Mouse (Mus musculus): ENCODE measurements around the gene Scn2a.
A peak's percentile ranks its signal among the peaks of the same experiment; 100 is the strongest.
"Not testable (repeated sequence)": the region's sequence is repeated elsewhere in the genome, so short reads cannot be mapped to it uniquely, and the experiment has no call there.

Scn2a gene

DNA sequence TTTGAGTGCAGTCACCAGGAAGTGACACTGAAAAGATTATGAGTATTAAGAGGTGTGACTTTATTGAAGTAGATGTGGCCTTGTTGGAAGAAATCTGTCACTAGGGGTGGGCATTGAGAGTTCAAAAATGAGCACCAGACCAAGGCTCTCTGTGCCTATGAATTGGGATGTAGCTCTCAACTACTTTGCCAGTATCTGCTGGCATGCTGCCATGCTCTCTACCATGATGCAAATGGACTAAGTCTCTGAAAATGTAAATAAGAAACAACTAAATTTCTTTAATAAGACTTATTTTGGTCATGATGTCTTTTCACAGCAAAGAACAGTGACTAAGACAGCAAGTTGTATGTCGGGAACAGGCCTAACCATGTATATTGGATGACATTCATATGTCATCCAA, 79.7 kb downstream of the Scn2a start:
- DNase-seq (ENCODE audit: low spot score in 2 of 2): no peak

DNA sequence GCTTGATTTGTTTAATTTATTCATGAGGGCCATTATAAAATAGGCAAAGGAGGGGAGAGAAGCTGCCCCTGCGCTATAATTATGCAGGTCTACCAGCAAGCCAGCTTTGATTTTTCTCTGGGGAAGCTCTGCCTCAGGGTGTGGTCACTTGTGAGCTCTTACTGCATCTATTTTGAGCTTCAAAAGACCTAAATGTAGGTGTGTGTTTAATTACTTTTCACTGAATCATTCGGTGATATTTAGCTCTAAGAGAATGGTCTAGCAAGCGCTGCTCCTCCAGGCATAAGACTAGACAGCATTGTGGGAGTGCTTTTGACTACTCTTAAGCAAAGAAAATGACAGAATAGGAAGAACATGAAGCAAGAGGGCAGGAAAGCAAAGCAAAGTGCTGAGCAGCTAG, 80.6 kb downstream of the Scn2a start:
- no peak for DNase-seq (ENCODE audit: low spot score in 2 of 2)

DNA sequence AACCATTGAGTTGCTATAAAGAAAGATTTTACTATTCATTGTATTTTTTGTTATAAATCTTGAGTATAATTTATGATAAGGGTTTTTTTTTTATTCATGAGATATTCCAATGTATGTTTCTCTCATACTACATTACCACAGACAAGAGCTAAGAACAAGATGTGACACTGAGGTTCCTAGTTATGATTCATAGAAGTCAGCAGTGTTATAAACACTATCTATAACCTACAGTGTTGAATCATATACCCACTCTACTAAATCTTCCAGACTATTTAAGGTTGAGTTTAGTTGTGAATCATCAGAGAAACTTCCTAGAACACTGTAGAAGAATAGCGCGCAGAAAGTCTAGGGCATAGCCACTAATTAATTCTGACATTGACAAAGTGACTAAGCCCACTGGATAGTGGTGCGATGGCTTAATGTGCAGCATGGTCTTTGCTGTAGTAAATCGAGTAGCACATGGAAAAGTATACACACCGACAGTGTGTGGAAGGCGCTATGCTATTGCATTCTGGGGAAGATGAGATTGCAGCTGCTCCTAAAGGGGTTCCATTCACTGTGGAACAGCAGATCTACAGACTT, 101.7 kb downstream of the Scn2a start:
- DNase-seq (ENCODE audit: low spot score in 2 of 2): no peak

DNA sequence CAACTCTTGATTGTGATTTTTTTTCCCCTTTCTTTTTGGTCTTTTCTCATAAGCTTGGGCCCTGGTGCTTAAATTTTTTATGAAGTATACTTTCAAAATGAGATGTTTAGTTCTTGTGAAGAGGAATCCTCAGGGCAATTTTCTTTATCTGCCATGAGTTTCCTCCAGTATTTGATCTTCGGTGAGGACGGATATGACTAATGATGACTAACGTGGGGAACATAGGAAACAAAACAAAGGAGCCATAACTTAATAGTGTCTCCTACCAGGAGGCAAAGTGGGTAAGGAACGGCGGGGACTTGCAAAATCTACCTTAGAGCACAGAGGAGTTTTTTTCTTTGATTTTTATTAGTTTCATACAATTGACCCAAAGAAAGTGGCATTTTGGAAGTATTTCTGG, 124.8 kb downstream of the Scn2a start:
- no peak for DNase-seq (ENCODE audit: low spot score in 2 of 2)

DNA sequence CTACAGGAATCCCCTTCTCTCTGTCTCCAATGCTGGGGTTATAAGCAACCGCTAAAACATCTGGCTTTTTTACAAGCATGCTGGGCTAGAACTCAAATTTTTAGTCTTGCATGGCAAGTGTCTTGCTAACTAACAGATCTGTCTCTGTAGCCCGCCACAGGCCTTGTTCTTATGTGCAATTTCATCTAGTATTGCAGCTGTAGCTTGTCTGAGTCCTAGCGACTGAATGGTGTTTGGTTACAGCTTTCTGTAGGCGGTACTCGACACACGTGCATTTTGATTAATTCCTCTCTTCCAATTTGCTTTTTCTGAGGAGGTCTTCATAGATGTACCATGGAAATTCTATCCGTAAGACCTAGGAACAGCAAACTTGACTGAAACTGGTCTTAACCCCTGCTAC, 161.9 kb downstream of the Scn2a start:
- no peak for DNase-seq (ENCODE audit: low spot score in 2 of 2)

DNA sequence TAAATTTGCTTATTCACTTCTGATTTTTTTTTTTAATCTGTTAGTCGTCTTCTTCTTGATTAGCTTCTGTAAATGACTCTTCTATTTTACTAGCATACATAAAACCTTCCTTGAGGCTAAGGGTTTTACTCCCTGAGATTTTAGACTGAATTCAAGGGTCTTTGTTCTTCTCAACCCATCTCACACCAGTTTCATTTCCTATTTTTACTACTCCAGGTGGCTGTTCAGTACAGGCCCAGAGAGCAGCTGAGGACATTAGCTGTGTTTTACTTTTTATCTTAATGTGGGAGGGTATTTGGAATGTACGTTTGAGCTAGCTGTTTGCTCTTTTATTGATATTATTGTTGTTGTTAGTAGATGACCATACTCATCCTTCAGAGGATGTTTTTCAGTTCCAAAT, 162.8 kb downstream of the Scn2a start:
- DNase-seq (ENCODE audit: low spot score in 2 of 2): no peak

DNA sequence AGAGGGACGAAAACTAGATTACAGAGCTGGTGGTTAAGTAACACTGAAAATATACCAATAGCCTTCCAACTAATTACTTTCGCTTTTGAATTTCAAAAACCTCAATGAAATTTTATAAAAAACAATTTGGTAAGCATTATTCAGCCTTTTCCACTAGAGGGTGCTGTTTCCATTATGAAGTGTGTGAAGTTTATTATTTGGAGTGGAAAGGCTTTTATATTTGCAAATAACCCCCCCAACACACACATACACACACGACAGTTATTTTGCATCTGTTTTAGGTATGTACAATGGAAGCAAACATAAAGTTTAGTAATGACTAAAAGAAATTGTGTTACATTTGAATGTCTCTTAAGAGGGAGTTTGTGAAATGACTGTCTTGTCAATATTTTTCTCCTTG, 171.9 kb downstream of the Scn2a start:
- peak in 1 of 2 experiments; percentile 11 for DNase-seq (ENCODE audit: low spot score in 2 of 2)

DNA sequence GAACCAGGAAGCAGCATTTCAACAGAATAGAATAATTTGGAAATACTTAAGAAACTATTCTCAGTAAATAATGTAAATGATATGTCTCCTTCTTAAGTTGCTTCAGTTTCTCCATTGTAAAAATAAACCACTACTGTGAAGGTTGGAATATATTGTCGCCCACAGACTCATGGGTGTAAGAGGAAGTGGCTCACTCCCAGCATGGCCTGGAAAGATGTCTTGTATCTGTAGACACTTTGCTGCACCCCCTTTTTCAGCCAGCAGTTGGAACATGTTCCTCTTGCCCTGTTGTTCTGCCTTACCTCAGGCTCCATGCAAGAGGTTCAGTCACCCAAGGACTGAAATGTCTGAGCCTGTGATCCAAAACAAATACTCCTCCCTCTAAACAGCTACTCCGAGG, 173.0 kb downstream of the Scn2a start:
- DNase-seq (ENCODE audit: low spot score in 2 of 2): no peak

DNA sequence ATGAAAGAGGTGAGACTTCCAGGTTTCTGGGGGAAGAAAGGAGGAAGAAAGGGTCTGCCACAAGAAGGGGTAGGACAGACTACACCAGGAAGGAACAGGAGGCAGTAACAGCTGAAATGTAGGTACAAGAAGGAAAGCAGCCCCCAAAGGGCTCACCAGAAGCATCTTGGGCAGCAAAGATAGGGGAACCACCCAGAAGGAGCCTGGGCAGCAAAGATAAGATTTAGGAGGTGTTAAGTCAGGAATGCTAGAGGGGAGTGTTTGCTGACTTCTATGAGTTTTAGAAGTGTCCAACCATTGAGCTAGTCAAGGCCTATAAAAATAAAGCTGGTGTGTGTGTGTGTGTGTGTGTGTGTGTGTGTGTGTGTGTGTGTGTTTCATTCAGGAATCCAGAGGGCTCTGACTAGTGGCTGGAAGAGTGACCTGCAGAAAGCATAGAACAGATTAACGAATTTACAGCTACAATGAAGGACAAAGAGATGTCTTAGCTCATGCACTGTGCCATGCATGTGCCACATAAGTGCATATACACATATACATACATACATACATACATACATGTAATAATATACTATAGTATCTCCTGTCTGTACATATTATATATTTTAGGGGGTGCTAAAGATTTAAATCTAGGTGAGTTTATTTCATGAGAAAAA, 180.6 kb downstream of the Scn2a start:
- DNase-seq (ENCODE audit: low spot score in 2 of 2): no peak

DNA sequence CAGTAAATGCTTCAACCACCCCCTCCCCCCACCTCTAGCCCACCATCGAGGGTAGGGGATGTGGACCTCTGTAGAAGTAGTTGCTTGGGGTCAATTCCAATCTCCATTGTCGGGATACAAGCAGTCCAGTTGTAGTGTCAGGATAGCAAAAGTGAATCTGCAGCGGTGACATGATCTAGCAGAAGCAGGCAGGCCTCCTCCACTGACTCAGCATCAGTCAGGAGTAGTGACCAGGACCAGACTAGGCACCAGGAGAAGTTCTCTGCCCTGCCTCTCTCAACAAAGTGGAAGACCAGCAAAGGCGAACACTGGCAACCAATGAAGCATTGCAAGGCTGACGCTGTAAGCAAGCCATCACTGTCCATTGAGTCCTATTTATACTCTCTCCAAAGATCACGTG, 186.0 kb downstream of the Scn2a start:
- no peak for DNase-seq (ENCODE audit: low spot score in 2 of 2)

DNA sequence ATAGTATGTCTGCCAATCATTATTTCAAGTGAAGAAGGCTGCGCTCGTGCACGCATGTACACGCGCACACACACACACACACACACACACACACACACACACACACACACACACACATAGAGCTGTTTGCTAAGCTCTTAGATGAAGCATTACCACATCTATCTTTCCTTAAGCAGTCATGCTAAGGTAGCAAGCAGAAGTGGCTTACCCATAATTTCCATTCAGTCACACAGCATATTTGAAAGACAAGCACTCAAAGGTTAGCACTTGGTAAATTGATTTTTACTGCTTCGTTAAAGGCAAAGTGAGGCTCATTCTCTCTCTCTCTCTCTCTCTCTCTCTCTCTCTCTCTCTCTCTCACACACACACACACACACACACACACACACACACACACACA, 190.6 kb downstream of the Scn2a start:
- not testable (repeated sequence) for DNase-seq (ENCODE audit: low spot score in 2 of 2)
